Mouse (Mus musculus) olfactory bulb, adult 2 months (tissue): Measurements from ENCODE around the gene Spdl1.

Source experiments
- CTCF ChIP-seq: fragments of 200-500 bp; IDR thresholded peaks from 2 replicates; pipeline ENCODE4 v1.5.1; 2012; ENCODE audit warnings: low read depth, mild to moderate bottlenecking, low read length, moderate library complexity; ENCODE audit not compliant: insufficient read depth
- POLR2A ChIP-seq: fragments of 200-500 bp; IDR thresholded peaks from 2 replicates; pipeline ENCODE4 v1.6.1; 2012; ENCODE audit warnings: mild to moderate bottlenecking, low read depth, low read length, moderate library complexity; ENCODE audit not compliant: insufficient read depth

DNA sequence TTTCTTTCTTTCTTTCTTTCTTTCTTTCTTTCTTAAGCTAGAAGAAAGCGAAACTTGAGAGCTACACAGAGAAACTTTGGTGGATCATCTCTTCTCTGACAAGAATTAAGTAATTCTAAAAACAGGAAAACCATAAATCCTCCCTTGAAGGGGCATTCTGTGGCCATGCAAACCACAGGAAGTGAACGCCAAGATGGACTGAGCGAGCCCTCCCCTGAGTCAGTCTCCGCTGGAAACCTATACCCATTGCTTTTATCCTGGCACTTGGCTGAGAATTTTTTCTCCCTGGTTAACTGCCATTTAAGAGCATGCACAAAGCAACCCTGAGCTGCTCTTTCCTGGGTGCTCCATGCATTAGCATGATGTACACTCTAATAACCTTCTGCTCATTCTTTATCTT is 53.5 kb downstream of the Spdl1 start:
- TF ChIP-seq CTCF (no peak), POLR2A (no peak)
